Mouse (Mus musculus) C2C12 (cell line): ENCODE results near the gene Arhgef40. TPM values are rescaled to one million over a fixed set of nuclear protein-coding genes. Genes with fewer than 3 reads are reported as not detected.
A peak's percentile ranks its signal among the peaks of the same experiment; 100 is the strongest.

Source experiments
- H3K27me3 ChIP-seq: one replicate; pipeline ENCODE4 v1.6.1; 2011; ENCODE audit not compliant: control insufficient read depth, insufficient read depth, insufficient read length
- H3K36me3 ChIP-seq: one replicate; pipeline ENCODE4 v1.6.1; 2011; ENCODE audit not compliant: control insufficient read depth, insufficient read depth
- H3K4me3 ChIP-seq: one replicate; pipeline ENCODE4 v1.5.1; 2011; ENCODE audit warnings: mild to moderate bottlenecking, control low read depth; ENCODE audit not compliant: poor library complexity, insufficient read depth, severe bottlenecking
- H3K79me2 ChIP-seq: one replicate; pipeline ENCODE4 v1.6.1; 2011; ENCODE audit not compliant: control insufficient read depth, insufficient read depth
- H3K79me3 ChIP-seq: one replicate; pipeline ENCODE4 v1.6.1; 2011; ENCODE audit warnings: low read depth, control low read depth
- H3ac ChIP-seq: one replicate; pipeline ENCODE3; 2011; ENCODE audit warnings: low read depth; ENCODE audit not compliant: control insufficient read depth, insufficient read length
- CEBPB ChIP-seq: IDR thresholded peaks from one replicate; pipeline ENCODE4 v1.6.1; 2011; ENCODE audit warnings: low read depth, mild to moderate bottlenecking, control low read depth, moderate library complexity
- CTCF ChIP-seq: IDR thresholded peaks from one replicate; pipeline ENCODE4 v1.5.1; 2011; ENCODE audit not compliant: control insufficient read depth, insufficient read depth, insufficient read length
- FOSL1 ChIP-seq: IDR thresholded peaks from one replicate; pipeline ENCODE4 v1.8.0; 2011; ENCODE audit warnings: mild to moderate bottlenecking, low read length; ENCODE audit not compliant: poor library complexity, insufficient read depth, severe bottlenecking
- MAX ChIP-seq: IDR thresholded peaks from one replicate; pipeline ENCODE4 v1.6.1; 2011; ENCODE audit warnings: mild to moderate bottlenecking, control low read depth
- MYOD1 ChIP-seq: IDR thresholded peaks from one replicate; pipeline ENCODE4 v1.6.1; 2011; ENCODE audit warnings: low read depth; ENCODE audit not compliant: control insufficient read depth, insufficient read length
- MYOG ChIP-seq: IDR thresholded peaks from one replicate; pipeline ENCODE4 v1.6.1; 2011; ENCODE audit not compliant: control insufficient read depth, insufficient read length; ENCODE audit errors: extremely low read depth
- USF1 ChIP-seq: IDR thresholded peaks from one replicate; pipeline ENCODE4 v1.6.1; 2011; ENCODE audit warnings: low read depth, mild to moderate bottlenecking, control low read depth, moderate library complexity
- long read RNA-seq, 2 experiments: library from polyadenylated mRNA; unstranded; transcript quantifications; one replicate each; pipeline ENCODE4 v2.0.0; 2019 to 2020
- polyA plus RNA-seq: library from polyadenylated mRNA; unstranded; fragments of >200 nt; fragmentation: generic; extraction: Trizol; gene quantifications from one replicate; pipeline ENCODE4 v1.2.1, GENCODE M21; 2012; ENCODE audit warnings: missing spikeins

The Arhgef40 gene
- 55.6 TPM for polyA plus RNA-seq
- long read RNA-seq, experiment 1, full-length matches to known transcripts, result 4 of 21 reads
- long read RNA-seq, experiment 1, partial matches to known transcripts, result 14 of 21 reads
- long read RNA-seq, experiment 1, other reads (novel, unspliced or antisense), result 3 of 21 reads
- long read RNA-seq, experiment 2, full-length matches to known transcripts, result 164 of 282 reads
- long read RNA-seq, experiment 2, partial matches to known transcripts, result 35 of 282 reads
- long read RNA-seq, experiment 2, other reads (novel, unspliced or antisense), result 83 of 282 reads

DNA sequence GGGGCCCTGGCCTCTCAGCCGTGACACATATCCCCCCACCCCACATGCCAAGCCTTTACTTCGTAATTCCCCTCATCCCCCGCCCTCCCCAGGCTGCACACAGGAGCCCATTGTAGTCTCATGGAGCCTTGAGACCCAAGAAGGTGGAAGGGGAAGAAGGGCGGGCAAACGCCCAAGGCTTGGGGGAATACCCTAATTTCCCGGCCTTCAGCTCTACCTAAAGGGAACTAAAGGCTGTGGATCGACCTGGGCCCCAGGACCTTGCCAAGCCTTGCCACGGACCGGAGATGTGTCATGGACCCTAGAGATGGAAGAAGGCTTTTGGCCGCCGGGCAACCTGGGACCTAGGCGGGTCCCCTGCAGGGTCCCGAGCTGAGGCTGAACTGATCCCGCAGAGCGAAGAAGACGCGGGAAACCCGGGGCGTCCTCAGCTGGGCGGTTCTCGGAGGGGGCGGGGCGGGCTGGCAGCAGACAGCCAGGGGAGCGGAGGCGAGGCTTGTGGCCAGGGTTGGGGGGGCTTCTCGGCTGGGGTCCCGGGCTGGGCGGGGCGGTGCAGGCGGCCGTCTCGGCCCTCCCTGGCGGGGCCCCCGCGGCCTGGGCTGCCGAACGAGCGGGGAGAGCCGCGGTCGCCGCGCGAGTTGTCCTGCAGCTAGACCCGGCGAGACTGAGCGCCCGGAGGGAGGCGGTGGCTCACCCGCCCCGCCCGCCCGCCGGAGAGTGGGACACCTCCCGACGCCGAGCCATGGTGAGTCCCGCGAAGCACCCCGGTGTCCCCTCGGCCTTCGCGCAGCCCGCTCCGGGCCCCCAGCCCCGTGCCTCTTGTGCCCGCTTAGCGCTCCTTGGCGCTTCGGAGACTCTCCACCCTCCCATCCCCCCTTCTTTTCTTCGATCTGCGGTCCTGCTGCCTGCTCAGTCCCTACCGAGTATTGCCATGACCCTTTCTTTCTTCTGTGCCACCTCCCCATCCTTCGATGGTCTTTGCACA lies at the start of gene Arhgef40:
Gene Arhgef40 (plus strand): TSS at position 473 of the 985 bp plus-strand sequence.
- peak within 1 kb of the TSS; percentile 99 for H3ac ChIP-seq
- peak within 1 kb of the TSS; percentile 59 for H3K4me3 ChIP-seq
- peaks cover 29% of the 10 kb centered on the region for H3K79me2 ChIP-seq
- no peaks in the 10 kb centered on the region for H3K27me3 ChIP-seq
- TF ChIP-seq MYOD1 (no peak), CEBPB (no peak)
- peaks cover 18% of the 10 kb centered on the region for H3K36me3 ChIP-seq
- H3K79me3 ChIP-seq, result peaks cover 5% of the 10 kb centered on the region

GRCm38 (mm10) chr14:51939005-51939404 lies 45.5 kb upstream of the Arhgef40 start:
- Histone ChIP-seq H3K4me3 (no peak overlapping the region), H3ac (no peak overlapping the region), H3K27me3 (no peaks in the 10 kb centered on the region), H3K36me3 (no peaks in the 10 kb centered on the region), H3K79me2 (no peaks in the 10 kb centered on the region), H3K79me3 (no peaks in the 10 kb centered on the region)
- TF ChIP-seq FOSL1 (no peak), USF1 (no peak)

DNA sequence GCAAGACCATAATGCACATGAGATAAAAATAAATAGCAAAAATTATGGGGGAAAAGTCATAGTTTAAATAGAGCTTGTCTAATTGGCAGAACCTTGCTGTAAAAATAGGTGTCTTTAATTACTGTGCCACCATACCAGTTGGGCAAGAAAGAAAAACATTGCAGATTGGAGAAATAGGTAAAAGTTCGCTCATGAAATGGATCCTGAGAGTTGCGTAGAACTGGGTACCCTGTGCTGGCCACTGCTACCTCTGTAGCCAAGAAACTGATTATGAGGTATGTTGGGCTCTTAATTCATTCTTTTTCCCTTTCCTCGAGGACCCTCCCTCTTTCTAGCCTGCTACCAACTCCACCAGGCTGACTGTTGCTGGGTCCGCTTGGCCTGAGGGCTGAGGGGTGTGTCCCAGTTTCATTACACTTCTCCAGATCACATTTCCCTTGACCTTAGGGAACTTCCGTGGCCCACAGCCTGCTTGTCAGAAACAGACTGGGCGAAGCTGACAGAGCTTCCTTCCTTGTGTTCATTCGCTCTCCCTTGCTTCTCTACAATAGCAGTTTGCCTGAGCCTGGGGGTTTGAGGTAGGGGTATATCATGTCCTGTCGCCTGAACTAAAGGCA lies 43.5 kb upstream of the Arhgef40 start:
- Histone ChIP-seq H3K36me3 (no peaks in the 10 kb centered on the region), H3K79me2 (no peaks in the 10 kb centered on the region), H3ac (no peak overlapping the region), H3K79me3 (no peaks in the 10 kb centered on the region), H3K4me3 (no peak overlapping the region), H3K27me3 (no peaks in the 10 kb centered on the region)
- TF ChIP-seq FOSL1 (no peak), MYOD1 (no peak), CTCF (no peak), USF1 (no peak), MAX (no peak), MYOG (no peak), CEBPB (no peak)

GRCm38 (mm10) chr14:51941577-51941976 lies 42.9 kb upstream of the Arhgef40 start:
- no peaks in the 10 kb centered on the region for H3K27me3 ChIP-seq
- TF ChIP-seq MAX (no peak), CEBPB (no peak), MYOG (no peak), FOSL1 (no peak), MYOD1 (no peak), USF1 (no peak), CTCF (no peak)
- no peak overlapping the region for H3ac ChIP-seq
- H3K36me3 ChIP-seq, result no peaks in the 10 kb centered on the region
- H3K4me3 ChIP-seq, result no peak overlapping the region
- no peaks in the 10 kb centered on the region for H3K79me2 ChIP-seq
- no peaks in the 10 kb centered on the region for H3K79me3 ChIP-seq

- no peaks in the 10 kb centered on the region for H3K79me2 ChIP-seq
- no peak overlapping the region for H3K4me3 ChIP-seq
- H3ac ChIP-seq, result no peak overlapping the region
- H3K36me3 ChIP-seq, result no peaks in the 10 kb centered on the region
- TF ChIP-seq MYOG, result no peak
- TF ChIP-seq USF1, result no peak
- no peak for TF ChIP-seq CTCF
- no peak for TF ChIP-seq CEBPB
- TF ChIP-seq MYOD1, result no peak
- TF ChIP-seq FOSL1, result no peak
- TF ChIP-seq MAX, result no peak
- H3K27me3 ChIP-seq, result no peaks in the 10 kb centered on the region
- no peaks in the 10 kb centered on the region for H3K79me3 ChIP-seq
Measured at GRCm38 (mm10) chr14:51942236-51942635, 42.3 kb upstream of the Arhgef40 start.

DNA sequence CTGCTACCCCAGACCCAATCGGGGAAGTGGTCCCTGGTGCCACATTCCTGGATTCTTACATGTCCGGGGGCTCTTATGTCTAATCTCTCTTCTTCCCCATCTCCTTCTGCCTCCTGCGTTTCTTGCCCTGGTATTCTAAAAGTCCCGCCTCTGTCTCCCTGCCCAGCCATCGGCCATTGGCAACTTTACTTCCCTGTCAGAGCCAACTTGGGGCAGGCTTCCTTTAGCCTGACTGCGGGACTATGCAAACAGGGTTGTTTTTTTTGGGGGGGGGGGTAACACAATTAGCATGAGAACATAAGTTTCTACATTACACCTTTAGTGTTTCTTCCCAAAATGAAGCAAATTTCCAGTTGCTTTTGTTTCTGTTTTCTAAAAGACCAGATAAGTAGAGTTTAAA lies 41.2 kb upstream of the Arhgef40 start:
- Histone ChIP-seq H3K36me3 (no peaks in the 10 kb centered on the region), H3ac (no peak overlapping the region), H3K79me2 (no peaks in the 10 kb centered on the region), H3K79me3 (no peaks in the 10 kb centered on the region), H3K4me3 (no peak overlapping the region), H3K27me3 (no peaks in the 10 kb centered on the region)
- no peak for TF ChIP-seq MYOG
- no peak for TF ChIP-seq FOSL1
- no peak for TF ChIP-seq USF1
- TF ChIP-seq MYOD1, result no peak
- no peak for TF ChIP-seq CTCF
- no peak for TF ChIP-seq MAX
- no peak for TF ChIP-seq CEBPB
